Mouse (Mus musculus): Measurements from ENCODE around the gene Scrn1. TPM values are rescaled to one million over a fixed set of nuclear protein-coding genes. Genes with fewer than 3 reads are reported as not detected.

Gene Scrn1
- polyA plus RNA-seq (2015; fragmentation: Nextera tagmentation; extraction: Ambion mirVana), result 2.7 TPM in 2 replicates

GRCm38 (mm10) chr6:54565665-54566545 is at the start of gene Scrn1:
TSS of gene Scrn1 (minus strand) at chr6:54566489.
- H3K9me3 ChIP-seq (ENCODE audit: control insufficient read depth, low read length), result no peaks in the 10 kb centered on the region
- WGBS, result 1% methylated on average over 54 of the region's 60 CpGs
- H3K36me3 ChIP-seq (ENCODE audit: control insufficient read depth, insufficient read depth, low read length), result no peaks in the 10 kb centered on the region
- H3K9ac ChIP-seq (ENCODE audit: low read length), result peak within 1 kb of the TSS; percentile 58
- H3K27me3 ChIP-seq (ENCODE audit: control insufficient read depth, insufficient read depth, low read depth, low read length), result peaks cover 10% of the 10 kb centered on the region
- peak within 1 kb of the TSS; percentile 98 for H3K4me2 ChIP-seq (ENCODE audit: low read depth, low read length)
- peak within 1 kb of the TSS; percentile 57 for H3K4me3 ChIP-seq (ENCODE audit: low read length)
- peak; percentile 86 for ATAC-seq (ENCODE audit: low read depth)
- H3K4me1 ChIP-seq (replicated peaks; ENCODE audit: control insufficient read depth, insufficient read depth, low read length), result peaks cover 8% of the 10 kb centered on the region; the same call in 1 of the 2 replicates
- H3K27ac ChIP-seq (ENCODE audit: low read length), result no peak within 1 kb of the TSS

GRCm38 (mm10) chr6:54606241-54606640 is 40.0 kb upstream of the Scrn1 start:
- WGBS, result 37% methylated on average over 4 of the region's 4 CpGs
- Histone ChIP-seq H3K4me3 (ENCODE audit: low read length) (no peak overlapping the region), H3K27me3 (ENCODE audit: control insufficient read depth, insufficient read depth, low read depth, low read length) (no peaks in the 10 kb centered on the region), H3K4me2 (ENCODE audit: low read depth, low read length) (no peak overlapping the region), H3K36me3 (ENCODE audit: control insufficient read depth, insufficient read depth, low read length) (no peaks in the 10 kb centered on the region), H3K9me3 (ENCODE audit: control insufficient read depth, low read length) (no peaks in the 10 kb centered on the region), H3K9ac (ENCODE audit: low read length) (no peak overlapping the region), H3K27ac (ENCODE audit: low read length) (no peak overlapping the region), H3K4me1 (replicated peaks; ENCODE audit: control insufficient read depth, insufficient read depth, low read length) (no peaks in the 10 kb centered on the region)
- ATAC-seq (ENCODE audit: low read depth), result no peak

- no peak overlapping the region for H3K27ac ChIP-seq (ENCODE audit: low read length)
- H3K4me2 ChIP-seq (ENCODE audit: low read depth, low read length), result no peak overlapping the region
- H3K9ac ChIP-seq (ENCODE audit: low read length), result no peak overlapping the region
- no peak for ATAC-seq (ENCODE audit: low read depth)
- H3K27me3 ChIP-seq (ENCODE audit: control insufficient read depth, insufficient read depth, low read depth, low read length), result no peaks in the 10 kb centered on the region
- no peaks in the 10 kb centered on the region for H3K4me1 ChIP-seq (replicated peaks; ENCODE audit: control insufficient read depth, insufficient read depth, low read length)
- no peaks in the 10 kb centered on the region for H3K36me3 ChIP-seq (ENCODE audit: control insufficient read depth, insufficient read depth, low read length)
- H3K9me3 ChIP-seq (ENCODE audit: control insufficient read depth, low read length), result no peaks in the 10 kb centered on the region
- 97% methylated on average over 1 of the region's 1 CpGs for WGBS
- H3K4me3 ChIP-seq (ENCODE audit: low read length), result no peak overlapping the region
These were observed 37.9 kb upstream of the Scrn1 start for GRCm38 (mm10) chr6:54604001-54604715.

- no peak for ATAC-seq (ENCODE audit: low read depth)
- 79% methylated on average over 2 of the region's 2 CpGs for WGBS
- Histone ChIP-seq H3K4me1 (replicated peaks; ENCODE audit: control insufficient read depth, insufficient read depth, low read length) (no peaks in the 10 kb centered on the region), H3K36me3 (ENCODE audit: control insufficient read depth, insufficient read depth, low read length) (no peaks in the 10 kb centered on the region), H3K9ac (ENCODE audit: low read length) (no peak overlapping the region), H3K4me2 (ENCODE audit: low read depth, low read length) (no peak overlapping the region), H3K4me3 (ENCODE audit: low read length) (no peak overlapping the region), H3K27ac (ENCODE audit: low read length) (no peak overlapping the region), H3K9me3 (ENCODE audit: control insufficient read depth, low read length) (no peaks in the 10 kb centered on the region), H3K27me3 (ENCODE audit: control insufficient read depth, insufficient read depth, low read depth, low read length) (no peaks in the 10 kb centered on the region)
These were observed 36.6 kb upstream of the Scrn1 start for GRCm38 (mm10) chr6:54602891-54603290.

GRCm38 (mm10) chr6:54600681-54601347 is 34.5 kb upstream of the Scrn1 start:
- no peak overlapping the region for H3K27ac ChIP-seq (ENCODE audit: low read length)
- H3K9me3 ChIP-seq (ENCODE audit: control insufficient read depth, low read length), result no peaks in the 10 kb centered on the region
- WGBS, result 63% methylated on average over 5 of the region's 5 CpGs
- H3K9ac ChIP-seq (ENCODE audit: low read length), result no peak overlapping the region
- H3K4me1 ChIP-seq (replicated peaks; ENCODE audit: control insufficient read depth, insufficient read depth, low read length), result peaks cover 7% of the 10 kb centered on the region
- no peak overlapping the region for H3K4me2 ChIP-seq (ENCODE audit: low read depth, low read length)
- ATAC-seq (ENCODE audit: low read depth), result no peak
- no peaks in the 10 kb centered on the region for H3K36me3 ChIP-seq (ENCODE audit: control insufficient read depth, insufficient read depth, low read length)
- H3K27me3 ChIP-seq (ENCODE audit: control insufficient read depth, insufficient read depth, low read depth, low read length), result no peaks in the 10 kb centered on the region
- H3K4me3 ChIP-seq (ENCODE audit: low read length), result no peak overlapping the region

- Histone ChIP-seq H3K4me1 (replicated peaks; ENCODE audit: control insufficient read depth, insufficient read depth, low read length) (peaks cover 9% of the 10 kb centered on the region), H3K9ac (ENCODE audit: low read length) (no peak overlapping the region), H3K27ac (ENCODE audit: low read length) (no peak overlapping the region), H3K4me3 (ENCODE audit: low read length) (no peak overlapping the region), H3K27me3 (ENCODE audit: control insufficient read depth, insufficient read depth, low read depth, low read length) (no peaks in the 10 kb centered on the region), H3K36me3 (ENCODE audit: control insufficient read depth, insufficient read depth, low read length) (no peaks in the 10 kb centered on the region), H3K4me2 (ENCODE audit: low read depth, low read length) (no peak overlapping the region), H3K9me3 (ENCODE audit: control insufficient read depth, low read length) (no peaks in the 10 kb centered on the region)
- ATAC-seq (ENCODE audit: low read depth), result no peak
- 81% methylated on average over 3 of the region's 3 CpGs for WGBS
These were observed 31.4 kb upstream of the Scrn1 start for GRCm38 (mm10) chr6:54597711-54598110.

GRCm38 (mm10) chr6:54597208-54597607 is 30.9 kb upstream of the Scrn1 start, which contains the start of gene Fkbp14:
TSS of gene Fkbp14 (minus strand) at chr6:54597308.
- no peaks in the 10 kb centered on the region for H3K36me3 ChIP-seq (ENCODE audit: control insufficient read depth, insufficient read depth, low read length)
- H3K27me3 ChIP-seq (ENCODE audit: control insufficient read depth, insufficient read depth, low read depth, low read length), result no peaks in the 10 kb centered on the region
- WGBS, result 60% methylated on average over 4 of the region's 4 CpGs
- peak within 1 kb of the TSS; percentile 85 for H3K4me2 ChIP-seq (ENCODE audit: low read depth, low read length)
- H3K27ac ChIP-seq (ENCODE audit: low read length), result no peak within 1 kb of the TSS
- no peaks in the 10 kb centered on the region for H3K9me3 ChIP-seq (ENCODE audit: control insufficient read depth, low read length)
- peaks cover 10% of the 10 kb centered on the region for H3K4me1 ChIP-seq (replicated peaks; ENCODE audit: control insufficient read depth, insufficient read depth, low read length)
- peak within 1 kb of the TSS; percentile 83 for H3K4me3 ChIP-seq (ENCODE audit: low read length)
- H3K9ac ChIP-seq (ENCODE audit: low read length), result 0 out of 2 replicates have a peak within 1 kb of the TSS, but pooled peaks have one; percentile 22
- no peak for ATAC-seq (ENCODE audit: low read depth)

GRCm38 (mm10) chr6:54595330-54595878 is 29.1 kb upstream of the Scrn1 start:
- WGBS, result under 1% methylated on average over 48 of the region's 48 CpGs
- peak overlapping the region; percentile 83 for H3K4me3 ChIP-seq (ENCODE audit: low read length)
- peaks cover 19% of the 10 kb centered on the region for H3K4me1 ChIP-seq (replicated peaks; ENCODE audit: control insufficient read depth, insufficient read depth, low read length)
- peak overlapping the region; percentile 85 for H3K4me2 ChIP-seq (ENCODE audit: low read depth, low read length)
- H3K9ac ChIP-seq (ENCODE audit: low read length), result peak overlapping the region; percentile 85
- no peaks in the 10 kb centered on the region for H3K36me3 ChIP-seq (ENCODE audit: control insufficient read depth, insufficient read depth, low read length)
- peak overlapping the region; percentile 70 for H3K27ac ChIP-seq (ENCODE audit: low read length)
- H3K9me3 ChIP-seq (ENCODE audit: control insufficient read depth, low read length), result no peaks in the 10 kb centered on the region
- H3K27me3 ChIP-seq (ENCODE audit: control insufficient read depth, insufficient read depth, low read depth, low read length), result no peaks in the 10 kb centered on the region
- ATAC-seq (ENCODE audit: low read depth), result no peak; the same call in 1 of the 2 replicates

Measured in lung, embryonic 16.5 days (tissue).